Mouse (Mus musculus): ENCODE measurements around the gene Nos1ap. TPM values are rescaled to one million over a fixed set of nuclear protein-coding genes. Genes with fewer than 3 reads are reported as not detected.

Nos1ap gene
- total RNA-seq, 1 experiment from 2014 or later = 9.5 TPM

DNA sequence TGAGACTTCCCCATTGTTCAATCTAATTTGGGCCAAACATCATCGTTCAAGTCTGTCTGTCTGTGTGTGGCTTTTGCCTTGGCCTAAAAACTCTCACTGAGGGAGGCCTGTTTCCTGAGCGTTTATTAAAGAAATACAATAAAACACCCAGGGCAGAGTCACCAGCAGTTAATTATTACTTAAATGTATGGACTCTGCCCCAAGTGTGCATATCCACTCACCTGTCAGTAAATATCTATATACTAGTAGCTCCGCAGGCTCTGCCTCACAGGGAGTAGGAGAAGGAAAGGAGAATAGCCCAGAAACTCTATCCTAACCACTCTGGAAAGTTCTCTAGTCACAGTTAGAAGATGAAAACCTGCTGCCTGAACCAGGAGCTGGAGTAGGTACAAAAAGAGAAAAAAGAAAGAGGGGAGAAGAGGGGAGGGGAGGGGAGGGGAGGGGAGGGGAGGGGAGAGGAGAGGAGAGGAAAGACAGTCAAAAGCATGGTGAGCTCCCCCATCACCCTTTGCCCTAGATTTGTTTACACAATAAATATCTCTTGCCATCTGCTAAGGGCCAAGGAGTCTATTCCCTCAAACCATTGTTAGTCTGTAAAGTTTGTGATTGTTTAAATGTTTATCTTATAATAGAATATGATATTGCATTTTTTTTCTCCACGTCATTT is 110.7 kb downstream of the Nos1ap start:
- peak; percentile 42; the same call in 1 of the 2 replicates for ATAC-seq (replicated peaks; ENCODE audit: low read depth, poor library complexity, severe bottlenecking)

DNA sequence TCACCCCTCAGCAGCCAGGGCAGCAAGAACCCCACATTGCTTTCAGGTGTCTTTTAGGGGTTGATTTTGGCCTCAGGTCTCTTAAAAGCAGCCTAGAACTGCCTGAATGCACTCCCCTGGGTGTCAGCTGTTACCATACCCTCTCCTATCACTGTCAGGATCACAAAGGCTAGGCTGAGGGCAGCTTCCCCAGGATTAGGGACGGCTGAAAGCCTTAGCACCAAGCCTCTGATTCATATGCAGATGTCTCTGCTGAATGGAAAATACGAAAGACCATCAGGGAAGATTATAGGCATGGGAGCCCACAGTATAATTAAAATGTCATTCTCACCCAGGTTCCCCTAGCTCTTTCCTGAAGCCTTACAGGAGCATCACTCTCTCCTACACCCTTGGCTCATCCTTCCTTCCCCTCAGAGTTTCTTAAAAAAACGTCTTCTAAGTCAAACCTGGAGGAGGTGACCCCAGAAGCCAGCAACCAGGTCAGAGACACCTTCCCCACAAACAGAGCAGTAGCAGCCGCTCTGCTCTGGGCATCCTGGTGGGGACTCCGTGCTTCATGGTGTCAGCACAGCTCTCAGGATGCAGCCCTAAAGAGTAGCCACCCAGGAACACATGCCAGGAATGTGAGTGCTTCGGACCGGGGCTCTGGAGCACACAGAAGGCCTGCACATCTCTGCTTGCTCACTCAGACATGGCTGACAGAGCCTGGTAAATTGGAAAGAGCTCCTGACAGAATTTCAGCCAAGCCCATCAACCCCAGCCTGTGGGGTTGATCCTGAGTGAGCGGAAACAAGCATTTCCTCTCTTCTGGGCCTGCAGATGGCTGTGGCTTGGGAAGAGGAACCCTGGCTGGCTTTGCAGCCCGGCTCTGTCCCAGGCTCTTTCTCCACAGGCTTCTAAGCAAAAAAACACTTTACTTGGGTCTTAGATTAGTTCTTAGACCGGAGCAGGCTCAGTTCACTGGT is 111.7 kb downstream of the Nos1ap start:
- ATAC-seq (replicated peaks; ENCODE audit: low read depth, poor library complexity, severe bottlenecking) = peak; percentile 80

- no peak for ATAC-seq (replicated peaks; ENCODE audit: low read depth, poor library complexity, severe bottlenecking)
Measured at GRCm38 (mm10) chr1:170473460-170473859, 116.2 kb downstream of the Nos1ap start.

DNA sequence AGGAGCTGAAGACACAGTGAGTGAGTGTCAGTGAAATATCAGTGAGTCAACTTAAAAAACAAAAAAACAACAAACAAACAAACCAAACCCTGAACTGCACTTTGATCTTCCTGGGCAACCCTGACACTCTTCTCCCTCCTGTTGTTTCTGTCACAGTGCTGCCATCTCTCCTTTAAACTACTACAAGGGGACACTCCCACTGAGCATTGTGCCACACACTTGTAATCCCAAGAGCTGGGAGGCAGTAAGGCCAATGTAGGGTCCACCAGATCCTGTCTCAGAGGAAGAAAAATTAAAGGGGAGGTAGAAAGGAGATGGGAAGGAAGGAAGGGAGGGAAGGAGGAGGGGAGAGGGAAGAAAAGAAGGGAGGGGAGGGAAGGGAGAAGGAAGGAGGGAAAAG is 116.8 kb downstream of the Nos1ap start:
- ATAC-seq (replicated peaks; ENCODE audit: low read depth, poor library complexity, severe bottlenecking) = no peak

GRCm38 (mm10) chr1:170466099-170467009 is 123.3 kb downstream of the Nos1ap start:
- ATAC-seq (replicated peaks; ENCODE audit: low read depth, poor library complexity, severe bottlenecking) = peak; percentile 42; the same call in 1 of the 2 replicates

- ATAC-seq (replicated peaks; ENCODE audit: low read depth, poor library complexity, severe bottlenecking) = no peak
Measured at GRCm38 (mm10) chr1:170462140-170462539, 127.5 kb downstream of the Nos1ap start.

GRCm38 (mm10) chr1:170459896-170460602 is 129.6 kb downstream of the Nos1ap start:
- no peak for ATAC-seq (replicated peaks; ENCODE audit: low read depth, poor library complexity, severe bottlenecking)

DNA sequence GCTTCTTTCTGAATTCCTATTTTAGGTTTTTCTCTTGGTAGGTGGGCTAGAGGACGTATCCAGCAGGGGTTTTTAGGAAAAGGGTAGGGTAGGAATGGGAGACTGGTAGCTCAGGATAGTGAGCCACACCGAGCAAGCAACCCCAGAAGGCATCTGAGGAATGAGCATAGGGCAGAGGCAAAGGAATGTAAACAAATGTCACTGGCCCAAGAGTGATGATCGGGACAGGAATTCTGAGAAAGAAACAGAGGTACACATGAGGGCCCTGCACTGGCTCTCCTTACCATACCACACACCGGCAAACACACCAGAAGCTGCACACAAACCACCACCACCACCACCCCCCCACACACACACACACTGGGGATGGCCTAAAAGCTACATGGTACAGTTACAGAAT is 132.0 kb downstream of the Nos1ap start:
- ATAC-seq (replicated peaks; ENCODE audit: low read depth, poor library complexity, severe bottlenecking) = no peak

- no peak for ATAC-seq (replicated peaks; ENCODE audit: low read depth, poor library complexity, severe bottlenecking)
Measured at GRCm38 (mm10) chr1:170455910-170456700, 133.6 kb downstream of the Nos1ap start.

GRCm38 (mm10) chr1:170455387-170455786 is 134.3 kb downstream of the Nos1ap start:
- ATAC-seq (replicated peaks; ENCODE audit: low read depth, poor library complexity, severe bottlenecking) = no peak

DNA sequence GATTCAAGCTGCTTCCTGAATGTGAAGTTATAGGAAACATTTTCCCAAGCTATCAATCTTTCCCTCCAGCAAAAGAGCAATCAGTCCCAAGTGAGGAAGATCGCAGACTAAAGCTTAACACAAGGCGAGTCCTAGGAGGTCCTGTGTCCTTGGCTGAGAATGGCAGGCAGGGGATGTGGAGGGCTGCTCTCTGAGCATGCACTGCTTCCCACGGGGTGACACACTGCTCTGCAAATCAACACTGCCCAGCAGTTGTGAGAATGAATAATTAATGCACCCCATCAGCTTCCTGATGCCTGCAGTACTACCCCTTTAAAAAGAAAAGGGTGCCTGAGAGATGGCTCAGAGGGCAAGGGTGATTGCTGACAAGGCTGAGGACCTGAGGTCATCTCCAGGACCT is 136.2 kb downstream of the Nos1ap start:
- ATAC-seq (replicated peaks; ENCODE audit: low read depth, poor library complexity, severe bottlenecking) = no peak

GRCm38 (mm10) chr1:170448244-170448643 is 141.4 kb downstream of the Nos1ap start:
- no peak for ATAC-seq (replicated peaks; ENCODE audit: low read depth, poor library complexity, severe bottlenecking)

DNA sequence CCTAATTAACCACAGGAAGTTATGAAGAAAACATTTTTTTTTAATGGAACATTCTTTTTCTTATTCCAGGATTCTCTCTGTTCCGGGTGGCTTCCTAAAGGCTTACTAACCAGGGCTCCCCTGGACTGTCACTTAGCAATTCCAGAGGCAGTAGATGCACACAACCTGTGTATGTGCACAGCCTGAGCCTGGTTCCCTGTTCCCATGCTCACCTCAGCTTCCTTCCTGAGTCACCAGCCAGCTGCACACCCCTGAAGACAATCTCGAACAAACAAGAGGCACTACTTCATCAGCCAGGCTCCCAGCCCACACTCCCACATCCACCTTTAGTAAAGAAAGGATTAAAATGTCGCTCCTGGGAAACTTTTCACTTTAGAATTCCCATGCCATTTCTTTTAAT is 144.2 kb downstream of the Nos1ap start:
- no peak for ATAC-seq (replicated peaks; ENCODE audit: low read depth, poor library complexity, severe bottlenecking)

GRCm38 (mm10) chr1:170440367-170440766 is 149.3 kb downstream of the Nos1ap start:
- no peak for ATAC-seq (replicated peaks; ENCODE audit: low read depth, poor library complexity, severe bottlenecking)

GRCm38 (mm10) chr1:170438471-170439151 is 151.1 kb downstream of the Nos1ap start:
- no peak for ATAC-seq (replicated peaks; ENCODE audit: low read depth, poor library complexity, severe bottlenecking)

DNA sequence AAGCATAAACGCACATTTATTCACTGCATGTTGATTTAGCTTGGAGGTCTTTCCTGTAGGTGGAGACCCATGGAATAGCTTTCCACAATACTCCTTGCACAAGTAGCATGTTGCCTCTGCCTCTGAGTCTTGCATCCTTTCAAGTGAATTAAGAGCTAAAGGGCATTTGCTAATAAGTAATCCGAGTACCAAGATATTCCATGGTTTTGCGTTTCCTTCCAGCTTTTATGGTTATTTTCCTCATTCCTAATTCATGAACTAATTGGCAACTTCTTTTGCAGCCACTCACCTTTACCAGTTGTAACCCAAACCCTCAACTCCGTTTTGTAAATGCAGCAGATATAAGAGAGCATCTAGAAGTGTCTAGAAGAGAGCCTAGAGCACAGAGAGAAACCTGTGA is 155.5 kb downstream of the Nos1ap start:
- no peak for ATAC-seq (replicated peaks; ENCODE audit: low read depth, poor library complexity, severe bottlenecking)

- ATAC-seq (replicated peaks; ENCODE audit: low read depth, poor library complexity, severe bottlenecking) = no peak
Measured at GRCm38 (mm10) chr1:170433661-170434060, 156.0 kb downstream of the Nos1ap start.

DNA sequence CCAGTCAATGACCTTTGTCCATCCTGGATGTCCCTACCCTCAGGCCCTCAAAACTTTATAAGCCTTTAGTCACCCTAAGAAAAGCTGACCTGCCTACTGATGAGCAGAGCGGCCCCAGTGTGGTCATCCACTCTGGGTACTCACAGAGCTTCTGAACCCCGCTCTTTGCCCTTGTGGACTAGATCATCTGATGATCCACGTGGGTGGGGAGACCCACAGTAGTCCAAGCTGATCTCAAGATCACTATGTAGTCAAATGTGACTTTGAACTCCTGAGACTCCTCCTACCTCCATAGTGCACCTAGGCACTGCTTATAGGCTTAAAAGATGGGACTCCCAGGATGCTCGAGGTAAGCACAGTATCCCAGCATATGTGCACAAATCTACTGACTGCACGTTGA is 157.4 kb downstream of the Nos1ap start:
- no peak for ATAC-seq (replicated peaks; ENCODE audit: low read depth, poor library complexity, severe bottlenecking)
